Mouse (Mus musculus) ES-E14 (cell line): ENCODE measurements at regions not wholly inside any gene's neighbourhood (a gene's known extent, or its start where the extent isn't known, plus 50 kb on each side); places are given as distances from the start of the nearest gene placed in this dataset.

Experiments
- CHD2 ChIP-seq: IDR thresholded peaks from 2 replicates; pipeline ENCODE4 v1.6.1; 2014; ENCODE audit warnings: mild to moderate bottlenecking, low read depth, low read length, inconsistent platforms
- MAFK ChIP-seq: IDR thresholded peaks from 2 replicates; pipeline ENCODE4 v1.6.1; 2014; ENCODE audit warnings: mild to moderate bottlenecking, low read depth, low read length, inconsistent platforms; ENCODE audit not compliant: insufficient read depth

GRCm38 (mm10) chr6:89265296-89265695 is 97.1 kb downstream of the Plxna1 start:
- TF ChIP-seq MAFK (no peak), CHD2 (no peak)
